ENCODE assay signal across 14 mouse cellular contexts in genomic region chr9:65199723-65200122, GRCm38 (mm10). TPM values are rescaled to one million over a fixed set of nuclear protein-coding genes. Genes with fewer than 3 reads are reported as not detected.
DNase-seq lines count a peak whose midpoint lies in the region; ATAC-seq and TF ChIP-seq lines count a peak whose summit lies in the region.
"Had no signal": no experiment of that assay in that cellular context is flagged by ENCODE, and none has a peak within 500 bp of the region (broad histone marks: within the 10 kb centered on the region; RNA-seq: fewer than 3 reads in every experiment).

No protein-coding gene starts in this region.

- no peak for TF ChIP-seq EP300 in stomach, postnatal 0 days (optimal IDR thresholded peaks at IDR 0.05)

- H3K4me1 ChIP-seq in heart, embryonic 14.5 days (ENCODE audit: control insufficient read depth in 2 of 2, insufficient read depth in 2 of 2, low read length in 2 of 2): peaks cover 12 to 15% of the 10 kb centered on the region in 2 experiments
- peaks cover 23% of the 10 kb centered on the region for H3K4me1 ChIP-seq in neural tube, embryonic 13.5 days (replicated peaks)
- peaks cover 73% of the 10 kb centered on the region for H3K4me1 ChIP-seq in liver, embryonic 15.5 days (replicated peaks)
- H3K4me1 ChIP-seq in stomach, postnatal 0 days (replicated peaks; ENCODE audit: control insufficient read depth, insufficient read depth): peaks cover 5% of the 10 kb centered on the region; the same call in 1 of the 2 replicates

- H3K9ac ChIP-seq in heart, embryonic 14.5 days (ENCODE audit: low read length): peak overlapping the region; percentile 27; the same call in 1 of the 2 replicates
- H3K9ac ChIP-seq in neural tube, embryonic 13.5 days: no peak overlapping the region
- H3K9ac ChIP-seq in liver, embryonic 15.5 days: peak overlapping the region; percentile 25; the same call in 1 of the 2 replicates
- peak overlapping the region; percentile 9; the same call in 1 of the 2 replicates for H3K9ac ChIP-seq in stomach, postnatal 0 days (ENCODE audit: low read length)
- H3K9ac ChIP-seq: lung, embryonic 14.5 days; neural tube, embryonic 12.5 days had no signal

- intact Hi-C loops in heart, postnatal 14 days (cut with DNase I): no loop called here

- WGBS in heart, embryonic 14.5 days: 47% methylated on average over 7 of the region's 7 CpGs
- WGBS in neural tube, embryonic 13.5 days: 60% methylated on average over 7 of the region's 7 CpGs
- 36% methylated on average over 7 of the region's 7 CpGs for WGBS in liver, embryonic 15.5 days (ENCODE audit: insufficient replicate concordance)
- WGBS in stomach, postnatal 0 days: 44% methylated on average over 7 of the region's 7 CpGs

- peak overlapping the region in 1 of 2 experiments; percentile 63; a peak in 1 of 4 replicates for H3K27ac ChIP-seq in heart, embryonic 14.5 days (replicated peaks in 1 of 2; ENCODE audit: control insufficient read depth in 1 of 2, insufficient read depth in 1 of 2, low read depth in 2 of 2, low read length in 2 of 2)
- 0 out of 2 replicates have a peak overlapping the region, but pooled peaks have one; percentile 11 for H3K27ac ChIP-seq in neural tube, embryonic 13.5 days (replicated peaks)
- peak overlapping the region; percentile 93 for H3K27ac ChIP-seq in liver, embryonic 15.5 days (replicated peaks)
- peak overlapping the region; percentile 56 for H3K27ac ChIP-seq in stomach, postnatal 0 days (replicated peaks)
- H3K27ac ChIP-seq: neural tube, embryonic 12.5 days had no signal

- no peaks in the 10 kb centered on the region for H3K36me3 ChIP-seq in heart, embryonic 14.5 days (ENCODE audit: control insufficient read depth, insufficient read depth, low read length)
- no peaks in the 10 kb centered on the region for H3K36me3 ChIP-seq in neural tube, embryonic 13.5 days
- H3K36me3 ChIP-seq in liver, embryonic 15.5 days (replicated peaks): no peaks in the 10 kb centered on the region
- no peaks in the 10 kb centered on the region for H3K36me3 ChIP-seq in stomach, postnatal 0 days (ENCODE audit: control insufficient read depth, insufficient read depth, low read length)
- H3K36me3 ChIP-seq: neural tube, embryonic 12.5 days had no signal

- H3K27me3 ChIP-seq in heart, embryonic 14.5 days (ENCODE audit: control insufficient read depth, insufficient read depth, low read length): no peaks in the 10 kb centered on the region
- H3K27me3 ChIP-seq in neural tube, embryonic 13.5 days: no peaks in the 10 kb centered on the region
- no peaks in the 10 kb centered on the region for H3K27me3 ChIP-seq in liver, embryonic 15.5 days
- no peaks in the 10 kb centered on the region for H3K27me3 ChIP-seq in stomach, postnatal 0 days (ENCODE audit: control insufficient read depth, insufficient read depth, low read length)
- H3K27me3 ChIP-seq: neural tube, embryonic 12.5 days had no signal

- no peak overlapping the region for H3K4me2 ChIP-seq in heart, embryonic 14.5 days (ENCODE audit: low read length)
- no peak overlapping the region for H3K4me2 ChIP-seq in neural tube, embryonic 13.5 days
- H3K4me2 ChIP-seq in liver, embryonic 15.5 days: no peak overlapping the region
- H3K4me2 ChIP-seq in stomach, postnatal 0 days (replicated peaks; ENCODE audit: low read depth): no peak overlapping the region
- H3K4me2 ChIP-seq: lung, embryonic 14.5 days; neural tube, embryonic 12.5 days had no signal

- no peak for ATAC-seq in heart, embryonic 14.5 days (ENCODE audit: insufficient number of reproducible peaks, insufficient read depth, low FRiP score, low read depth)
- no peak for ATAC-seq in neural tube, embryonic 13.5 days (ENCODE audit: low read depth)
- no peak for ATAC-seq in liver, embryonic 15.5 days (ENCODE audit: insufficient read depth)
- no peak for ATAC-seq in stomach, postnatal 0 days (ENCODE audit: low FRiP score, low TSS enrichment)
- no peak for ATAC-seq in megakaryocyte, adult 5-6 weeks (ENCODE audit: poor library complexity, severe bottlenecking)
- ATAC-seq: hindbrain, embryonic 16.5 days had no signal

- H3K9me3 ChIP-seq in heart, embryonic 14.5 days (ENCODE audit: control insufficient read depth, low read length): no peaks in the 10 kb centered on the region
- no peaks in the 10 kb centered on the region for H3K9me3 ChIP-seq in neural tube, embryonic 13.5 days
- no peaks in the 10 kb centered on the region for H3K9me3 ChIP-seq in liver, embryonic 15.5 days (replicated peaks)
- H3K9me3 ChIP-seq in stomach, postnatal 0 days (ENCODE audit: control insufficient read depth, low read length): no peaks in the 10 kb centered on the region
- H3K9me3 ChIP-seq: neural tube, embryonic 12.5 days had no signal

- no peak for TF ChIP-seq CTCF in stomach, postnatal 0 days (IDR thresholded peaks at IDR 0.05; ENCODE audit: low read depth)

- no peak overlapping the region for H3K4me3 ChIP-seq in heart, embryonic 14.5 days (ENCODE audit: control insufficient read depth in 1 of 2, insufficient read depth in 1 of 2, low read depth in 1 of 2, low read length in 2 of 2)
- H3K4me3 ChIP-seq in neural tube, embryonic 13.5 days: no peak overlapping the region
- H3K4me3 ChIP-seq in liver, embryonic 15.5 days (replicated peaks): no peak overlapping the region
- no peak overlapping the region for H3K4me3 ChIP-seq in stomach, postnatal 0 days (ENCODE audit: low read depth, low read length)
- H3K4me3 ChIP-seq: neural tube, embryonic 12.5 days had no signal

- DNase-seq in heart, postnatal 14 days: no peak
- no peak for DNase-seq in neural tube, embryonic 10.5 days (ENCODE audit: extremely low spot score, low spot score)
- DNase-seq in stomach, postnatal 0 days (ENCODE audit: low spot score): no peak
- no peak for DNase-seq in thymus, postnatal 36 days
- DNase-seq: lung, embryonic 14.5 days; right cerebral cortex, postnatal 25 days; thymus, adult 2 months had no signal

RNA-seq across cellular contexts. Expression of gene Parp16, which starts 4.6 kb away (rescaled TPM):
- polyA plus RNA-seq in heart, embryonic 14.5 days (2014; fragmentation: Nextera tagmentation; extraction: Ambion mirVana): 4.3 and 5.6 TPM in 2 replicates
- total RNA-seq in heart, postnatal 14 days (2021): 1 to 10 TPM; 3.4 to 3.6 TPM
- 5.4 and 6.8 TPM in 2 replicates for polyA plus RNA-seq in neural tube, embryonic 13.5 days (2015; fragmentation: Nextera tagmentation; extraction: Ambion mirVana)
- 9.5 and 10.2 TPM in 2 replicates for polyA plus RNA-seq in liver, embryonic 15.5 days (2015; fragmentation: Nextera tagmentation; extraction: Ambion mirVana)
- 5.0 TPM in 2 replicates for polyA plus RNA-seq in stomach, postnatal 0 days (2015; fragmentation: Nextera tagmentation; extraction: Ambion mirVana)
- 0.80 and 1.3 TPM in 2 replicates for total RNA-seq in megakaryocyte, adult 5-6 weeks (2015)
- 0.95 and 0.98 TPM in 2 replicates for total RNA-seq in megakaryocyte, adult 5-6 weeks (2017)

RNA-seq across cellular contexts. Expression of gene Igdcc3, which starts 58.7 kb away (rescaled TPM):
- 0.36 and 0.63 TPM in 2 replicates for polyA plus RNA-seq in heart, embryonic 14.5 days (2014; fragmentation: Nextera tagmentation; extraction: Ambion mirVana)
- under 1 TPM; 0.22 to 0.24 TPM for total RNA-seq in heart, postnatal 14 days (2021)
- 12.3 and 12.9 TPM in 2 replicates for polyA plus RNA-seq in neural tube, embryonic 13.5 days (2015; fragmentation: Nextera tagmentation; extraction: Ambion mirVana)
- 0.07 and 0.08 TPM in 2 replicates for polyA plus RNA-seq in liver, embryonic 15.5 days (2015; fragmentation: Nextera tagmentation; extraction: Ambion mirVana)
- 0.32 and 0.35 TPM in 2 replicates for polyA plus RNA-seq in stomach, postnatal 0 days (2015; fragmentation: Nextera tagmentation; extraction: Ambion mirVana)
- not detected in 2 replicates for total RNA-seq in megakaryocyte, adult 5-6 weeks (2015)
- not detected in 2 replicates for total RNA-seq in megakaryocyte, adult 5-6 weeks (2017)
- total RNA-seq: common myeloid progenitor, adult 5-6 weeks had no signal
